Mouse (Mus musculus) liver, embryonic 14.5 days (tissue): ENCODE data around the gene Hmx3.

Experiments
- CTCF ChIP-seq: IDR thresholded peaks from 2 replicates; pipeline ENCODE4 v1.5.1; 2016; ENCODE audit warnings: antibody characterized with exemption, low read depth, control low read depth
- EP300 ChIP-seq: IDR thresholded peaks from 2 replicates; pipeline ENCODE4 v1.6.1; 2016; ENCODE audit warnings: antibody characterized with exemption, low read depth

DNA sequence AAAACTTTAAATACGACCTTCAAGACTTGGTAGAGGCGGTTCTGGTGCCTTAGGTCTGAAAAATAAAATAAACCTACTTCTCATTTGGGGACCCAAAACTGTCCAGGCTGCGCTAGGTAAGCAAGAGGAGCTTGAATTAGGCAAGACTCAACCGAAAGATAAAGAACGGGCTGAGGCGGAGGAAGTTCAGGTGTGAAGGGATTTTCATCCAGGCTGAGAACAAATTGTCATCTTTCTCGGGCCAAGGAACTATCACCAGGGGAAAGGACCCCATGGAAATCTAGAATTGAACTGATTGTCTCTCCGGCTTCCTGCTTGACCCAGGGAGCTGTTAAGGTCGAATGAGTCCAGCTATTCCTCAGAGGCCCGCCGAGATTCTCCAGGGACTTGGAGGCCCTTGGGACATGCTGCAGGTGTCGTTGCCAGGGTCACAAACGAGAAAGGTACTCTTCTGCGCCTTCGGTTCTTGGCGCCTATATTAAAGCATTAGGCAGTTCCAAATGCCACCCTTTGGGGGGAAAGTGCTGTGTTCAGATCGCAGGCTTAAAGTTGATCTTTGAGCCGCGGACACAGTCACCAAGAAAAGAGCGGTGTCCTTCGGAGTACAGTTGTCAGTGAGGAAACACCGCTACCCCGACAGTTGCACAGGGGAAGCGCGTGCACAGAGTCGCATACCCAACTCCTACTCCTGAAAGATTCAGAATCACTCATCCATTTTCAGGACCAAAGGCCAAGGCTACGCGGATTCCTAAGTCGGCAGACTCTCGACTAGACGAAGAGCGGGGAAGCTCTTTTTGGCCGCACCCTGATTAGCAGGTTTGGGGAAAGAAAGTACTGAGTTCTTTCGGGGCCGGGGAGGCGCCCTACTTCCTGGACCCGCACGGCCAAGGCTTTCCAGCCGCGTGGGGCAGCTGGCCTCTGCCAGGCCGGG is 1.2 kb upstream of the Hmx3 start:
- TF ChIP-seq CTCF (no peak), EP300 (no peak)
